Mouse (Mus musculus) bone marrow, adult 2 months (tissue): Measurements from ENCODE around the gene Aoc3.

ENCODE experiments used
- CTCF ChIP-seq: fragments of 200-500 bp; IDR thresholded peaks from 2 replicates; pipeline ENCODE4 v1.5.1; 2011; ENCODE audit warnings: low read length, control low read depth; ENCODE audit not compliant: control insufficient read depth, insufficient read depth
- POLR2A ChIP-seq: fragments of 200-500 bp; IDR thresholded peaks from 2 replicates; pipeline ENCODE4 v1.6.1; 2011; ENCODE audit warnings: low read depth, mild to moderate bottlenecking, control low read depth, low read length, borderline replicate concordance; ENCODE audit not compliant: control insufficient read depth

DNA sequence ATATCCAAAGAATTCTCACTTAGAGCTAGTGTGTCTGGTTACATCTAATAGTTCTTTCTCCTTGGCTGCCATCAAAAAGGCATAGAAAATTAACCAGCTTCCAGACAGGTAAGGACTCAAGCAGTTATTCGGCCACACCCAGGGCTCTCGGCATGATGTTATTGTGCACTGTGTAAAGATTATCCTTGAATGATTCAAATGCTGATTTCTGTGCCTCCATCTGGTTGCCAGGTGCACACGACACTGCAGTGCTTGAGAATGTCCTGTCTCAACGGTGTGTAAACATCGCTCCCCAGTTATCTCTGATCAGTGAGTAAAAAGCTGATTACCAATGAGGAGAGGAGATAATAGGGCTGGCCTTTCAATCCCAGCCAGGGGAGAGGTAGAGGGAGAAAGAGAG lies 22.7 kb upstream of the Aoc3 start:
- no peak for TF ChIP-seq CTCF
- TF ChIP-seq POLR2A: no peak
